Mouse (Mus musculus) cerebellum, postnatal 10 days (tissue): ENCODE results near the gene Fam234b.

Source experiments
- DNase-seq, 2 experiments: peaks; one replicate each; pipeline ENCODE4 v3.0.0; 2021; ENCODE audit warnings: mixed read lengths in 2 of 2

Fam234b gene

DNA sequence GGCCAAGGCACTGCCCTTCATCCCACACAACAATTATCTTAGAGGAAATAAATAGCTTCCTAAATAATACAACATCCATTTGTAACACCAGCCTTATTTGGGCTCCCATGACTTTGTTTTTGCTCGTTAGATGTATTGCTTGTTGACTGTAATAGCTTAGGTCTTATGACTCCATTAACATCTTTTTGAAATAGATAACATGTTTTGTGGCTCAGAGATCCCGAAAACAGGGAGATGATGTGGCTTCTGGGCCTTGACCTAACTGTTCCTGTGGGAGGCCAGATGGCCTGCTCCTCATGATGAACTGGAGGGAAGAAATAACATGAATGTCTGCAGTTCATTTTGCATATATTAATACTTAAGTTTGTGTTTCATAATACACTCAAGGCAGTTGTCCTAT is 74.0 kb downstream of the Fam234b start:
- DNase-seq, result no peak

DNA sequence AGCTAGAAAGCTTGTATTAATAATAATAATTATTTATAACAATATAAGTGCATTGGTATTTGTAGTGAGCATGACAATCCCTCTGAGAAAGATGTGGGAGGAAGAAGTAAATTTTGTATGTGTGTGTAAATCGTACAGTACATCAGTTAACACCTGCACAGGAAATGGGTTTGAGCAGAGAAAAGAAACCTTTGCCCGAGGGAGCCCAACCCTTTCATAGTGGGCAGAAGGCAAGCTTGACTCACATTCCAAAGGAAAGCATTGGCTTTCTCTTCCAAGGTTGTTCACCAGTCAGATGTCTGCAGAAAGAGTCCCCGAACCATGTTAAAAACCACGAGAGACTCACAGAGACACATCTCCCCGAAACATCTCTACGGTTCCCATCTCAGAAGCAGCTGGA is 75.3 kb downstream of the Fam234b start:
- no peak for DNase-seq

DNA sequence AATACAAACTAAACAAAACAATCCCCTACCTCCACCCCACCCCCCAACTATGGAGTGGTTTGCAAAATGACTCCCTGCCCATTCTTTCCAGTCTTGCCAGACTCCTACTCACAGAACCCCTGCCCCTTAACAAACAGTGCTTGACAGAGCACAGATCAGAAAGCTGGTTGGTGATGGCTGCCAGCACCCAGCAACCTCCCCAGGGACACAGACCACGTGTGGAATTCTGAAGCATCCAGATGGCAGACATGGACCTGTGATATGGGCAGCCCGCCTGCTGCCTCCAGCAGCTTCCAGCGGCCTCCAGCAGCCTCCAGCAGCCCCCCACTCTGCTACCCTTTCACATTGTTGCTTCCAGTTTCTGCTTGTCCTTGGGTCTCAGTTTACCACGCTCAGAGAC is 77.5 kb downstream of the Fam234b start:
- DNase-seq, result peak; percentile 48 to 61

DNA sequence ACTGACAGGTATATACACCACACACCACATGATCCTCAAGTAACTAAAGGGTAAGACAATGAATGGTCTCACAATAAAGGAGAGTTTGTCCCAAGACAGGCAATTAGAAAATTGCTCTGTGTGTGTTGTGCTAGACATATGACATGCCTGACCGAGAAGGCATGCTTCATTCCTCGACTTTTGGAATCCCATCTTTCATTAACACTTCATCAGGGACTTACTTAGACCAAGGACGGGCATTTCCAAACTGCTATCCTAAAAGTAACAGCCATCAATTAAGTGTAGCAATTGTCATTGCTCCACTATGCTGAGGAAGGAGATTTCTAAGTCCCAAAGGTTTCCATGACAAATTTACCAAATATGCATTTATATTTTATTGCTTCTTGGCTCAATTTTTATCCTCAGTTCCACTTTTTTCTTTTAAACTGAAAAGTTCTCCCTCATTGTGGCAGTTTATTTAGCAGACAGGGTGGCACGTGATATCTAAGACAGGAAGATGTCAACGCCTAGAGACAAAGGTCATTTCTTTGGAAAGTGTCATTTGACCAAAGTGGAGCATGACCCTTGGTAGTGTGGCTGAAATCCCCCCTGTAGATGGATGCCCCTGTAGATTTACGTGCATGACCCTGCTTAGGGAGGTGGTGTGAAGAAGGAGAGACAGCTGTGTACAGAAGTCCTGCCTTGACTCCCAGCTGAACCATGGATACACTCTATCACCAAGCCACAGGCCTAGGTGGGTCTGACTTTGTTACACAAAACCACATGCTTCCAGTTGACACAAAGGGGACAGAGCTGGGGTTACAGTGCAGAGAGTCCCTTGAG is 78.9 kb downstream of the Fam234b start:
- no peak for DNase-seq

DNA sequence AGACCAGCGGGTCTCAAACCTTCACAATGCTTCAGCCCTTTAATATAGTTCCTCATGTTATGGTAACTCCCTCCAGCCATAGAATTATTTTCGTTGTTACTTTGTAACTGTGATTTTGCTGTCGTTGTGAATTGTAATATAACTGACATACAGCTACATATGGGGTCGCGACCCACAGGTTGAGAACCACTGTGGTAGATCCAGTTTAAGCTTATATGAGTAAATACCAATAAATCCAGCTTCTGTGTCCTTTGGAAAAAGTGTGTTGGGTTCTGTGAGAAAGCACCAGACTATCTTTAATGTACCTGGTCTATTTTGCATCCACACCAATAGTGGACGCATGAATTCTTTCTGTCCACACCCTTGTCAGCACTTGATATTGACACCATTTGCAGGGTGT is 80.5 kb downstream of the Fam234b start:
- no peak for DNase-seq

DNA sequence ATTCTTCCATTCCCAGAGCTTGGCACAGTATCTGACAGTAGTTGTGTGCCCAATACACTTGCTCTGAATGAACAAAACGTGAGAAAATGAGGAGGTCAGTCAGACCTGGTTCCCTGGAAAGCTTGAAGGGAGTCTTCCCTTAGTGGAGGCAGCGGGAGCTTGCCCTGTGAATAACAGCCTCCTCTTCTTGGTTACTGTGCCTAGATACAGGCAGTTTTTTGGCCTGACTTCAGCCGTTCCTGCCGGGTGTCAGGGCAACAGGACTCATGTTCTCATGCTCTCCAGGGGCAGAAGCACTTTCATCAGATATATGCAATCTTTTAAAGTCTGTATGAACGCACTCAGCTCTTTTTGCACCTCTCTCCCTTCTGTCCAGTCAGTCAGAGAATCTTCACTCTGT is 81.5 kb downstream of the Fam234b start:
- peak; percentile 16 to 30 for DNase-seq

DNA sequence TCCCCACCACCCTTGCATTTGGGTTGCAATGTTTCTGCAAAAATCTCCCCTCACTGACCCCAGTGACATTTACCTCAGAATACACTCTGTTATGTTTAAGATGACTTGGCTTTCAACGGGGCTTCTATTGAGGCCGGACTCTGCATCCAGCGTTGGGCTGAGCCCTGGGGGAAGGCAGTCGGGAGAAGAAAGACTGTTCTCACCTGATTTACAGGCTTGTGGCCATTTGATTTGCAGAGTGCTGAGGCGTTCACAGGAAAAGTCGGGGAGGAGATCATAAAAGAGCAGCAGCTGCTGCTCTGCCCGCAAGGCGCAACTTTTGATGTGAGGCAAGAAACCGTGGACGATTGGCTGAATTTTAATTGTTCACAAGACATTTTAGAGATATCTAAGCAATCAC is 82.1 kb downstream of the Fam234b start:
- DNase-seq, result no peak

DNA sequence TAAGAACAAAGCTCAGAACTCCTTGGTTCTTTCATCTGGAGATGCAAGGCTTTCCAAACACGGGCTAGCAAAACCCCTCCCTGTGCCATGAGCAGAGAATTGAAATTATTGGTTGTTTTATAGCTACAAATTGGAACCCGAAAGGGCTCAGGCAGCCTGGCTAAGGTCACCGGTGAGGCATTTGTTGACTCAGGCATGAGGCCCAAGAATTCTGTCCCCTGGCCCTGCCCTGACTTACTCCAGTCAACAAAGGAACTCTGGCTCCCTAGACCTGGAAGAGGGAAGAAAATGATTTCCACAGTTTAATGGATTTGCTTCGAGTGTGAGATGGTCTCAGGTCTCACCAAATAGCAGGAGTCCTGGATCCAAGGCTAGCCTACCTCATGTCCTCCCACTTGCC is 94.6 kb downstream of the Fam234b start:
- DNase-seq, result no peak

DNA sequence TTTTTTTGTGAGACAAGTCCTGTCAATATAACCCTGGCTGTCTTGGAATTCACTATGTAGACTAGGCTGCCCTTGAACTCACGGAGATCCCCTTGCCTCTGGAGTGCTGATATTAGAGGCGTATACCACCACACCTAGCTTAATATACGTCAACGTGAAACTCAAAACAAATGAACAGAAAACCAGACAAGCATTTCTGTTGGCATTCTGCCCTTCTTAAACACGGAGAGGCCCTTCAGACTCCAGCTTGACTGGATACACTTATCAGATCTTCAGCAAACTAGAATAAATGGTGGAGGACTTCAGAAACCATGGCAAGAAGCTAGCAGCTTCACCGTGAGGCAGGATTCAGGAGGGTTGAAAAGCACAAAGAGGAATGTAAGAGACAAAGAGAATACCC is 96.4 kb downstream of the Fam234b start:
- DNase-seq, result no peak
